Mouse (Mus musculus) hindbrain, embryonic 15.5 days (tissue): ENCODE results near the gene Fnbp1l. TPM values are rescaled to one million over a fixed set of nuclear protein-coding genes. Genes with fewer than 3 reads are reported as not detected.
A peak's percentile ranks its signal among the peaks of the same experiment; 100 is the strongest.

ENCODE experiments used
- ATAC-seq: fragments of 200-750 bp; cut with Nextera tagmentation; 2 replicates; pipeline ENCODE4 v1.8.0; 2017; ENCODE audit warnings: low read depth, moderate number of reproducible peaks, moderate TSS enrichment; ENCODE audit not compliant: low FRiP score
- H3K27ac ChIP-seq: fragments of 300-500 bp; sonication (generic); replicated peaks from 2 replicates; pipeline ENCODE4 v1.5.1; 2015; ENCODE audit warnings: mild to moderate bottlenecking, inconsistent platforms
- H3K27me3 ChIP-seq: fragments of 300-500 bp; sonication (generic); 2 replicates; pipeline ENCODE4 v1.6.1; 2015; ENCODE audit warnings: control low read depth, inconsistent platforms
- H3K36me3 ChIP-seq: fragments of 300-500 bp; sonication (generic); 2 replicates; pipeline ENCODE4 v1.6.1; 2015; ENCODE audit warnings: control low read depth, inconsistent platforms
- H3K4me1 ChIP-seq: fragments of 300-500 bp; sonication (generic); replicated peaks from 2 replicates; pipeline ENCODE4 v1.6.1; 2015; ENCODE audit warnings: control low read depth, inconsistent platforms
- H3K4me2 ChIP-seq: fragments of 300-500 bp; sonication (generic); 2 replicates; pipeline ENCODE4 v1.6.1; 2015; ENCODE audit warnings: moderate library complexity, mild to moderate bottlenecking, inconsistent platforms
- H3K4me3 ChIP-seq: fragments of 300-500 bp; sonication (generic); 2 replicates; pipeline ENCODE4 v1.5.1; 2015; ENCODE audit warnings: mild to moderate bottlenecking, inconsistent platforms
- H3K9ac ChIP-seq: fragments of 300-500 bp; sonication (generic); 2 replicates; pipeline ENCODE4 v1.6.1; 2015; ENCODE audit warnings: inconsistent platforms
- H3K9me3 ChIP-seq: fragments of 300-500 bp; sonication (generic); 2 replicates; pipeline ENCODE4 v1.6.1; 2016; ENCODE audit warnings: control low read depth, inconsistent platforms
- WGBS: fragments of 180-500 bp; shearing (Covaris S2); methylation state at CpG from one replicate; pipeline ENCODE4 v1.1.7; 2015; 5-methylcytosine and 5-hydroxymethylcytosine counted together
- polyA plus RNA-seq: library from polyadenylated mRNA; unstranded; fragments of >200 nt; fragmentation: Nextera tagmentation; extraction: Ambion mirVana; gene quantifications from 2 replicates; pipeline ENCODE4 v1.2.1, GENCODE M21; 2015

Gene Fnbp1l
- polyA plus RNA-seq, 1 experiment from 2014 or later, result 177 TPM

- Histone ChIP-seq H3K4me3 (no peak overlapping the region), H3K36me3 (no peaks in the 10 kb centered on the region), H3K27me3 (no peaks in the 10 kb centered on the region), H3K9ac (no peak overlapping the region), H3K27ac (no peak overlapping the region), H3K9me3 (no peaks in the 10 kb centered on the region), H3K4me1 (no peaks in the 10 kb centered on the region), H3K4me2 (no peak overlapping the region)
- no peak for ATAC-seq
- 95% methylated on average over 10 of the region's 10 CpGs for WGBS
Measured at GRCm38 (mm10) chr3:122628546-122628945, 9.0 kb upstream of the Fnbp1l start.

GRCm38 (mm10) chr3:122627846-122628245 lies 8.3 kb upstream of the Fnbp1l start:
- H3K4me1 ChIP-seq, result no peaks in the 10 kb centered on the region
- H3K9ac ChIP-seq, result no peak overlapping the region
- H3K36me3 ChIP-seq, result no peaks in the 10 kb centered on the region
- no peaks in the 10 kb centered on the region for H3K27me3 ChIP-seq
- H3K4me3 ChIP-seq, result no peak overlapping the region
- no peaks in the 10 kb centered on the region for H3K9me3 ChIP-seq
- no peak overlapping the region for H3K4me2 ChIP-seq
- no peak for ATAC-seq
- WGBS, result 92% methylated on average over 6 of the region's 6 CpGs
- H3K27ac ChIP-seq, result no peak overlapping the region

GRCm38 (mm10) chr3:122624591-122624990 lies 5.1 kb upstream of the Fnbp1l start:
- 0 out of 2 replicates have a peak, but pooled peaks cover 9% of the 10 kb centered on the region for H3K4me1 ChIP-seq
- H3K27me3 ChIP-seq, result no peaks in the 10 kb centered on the region
- no peak overlapping the region for H3K4me3 ChIP-seq
- WGBS, result 57% methylated on average over 6 of the region's 6 CpGs
- ATAC-seq, result no peak
- no peak overlapping the region for H3K9ac ChIP-seq
- no peak overlapping the region for H3K4me2 ChIP-seq
- H3K36me3 ChIP-seq, result no peaks in the 10 kb centered on the region
- H3K27ac ChIP-seq, result no peak overlapping the region
- no peaks in the 10 kb centered on the region for H3K9me3 ChIP-seq

- no peaks in the 10 kb centered on the region for H3K36me3 ChIP-seq
- H3K4me2 ChIP-seq, result peak overlapping the region; percentile 62
- H3K4me1 ChIP-seq, result peaks cover 31% of the 10 kb centered on the region
- no peaks in the 10 kb centered on the region for H3K27me3 ChIP-seq
- H3K27ac ChIP-seq, result peak overlapping the region; percentile 100
- peak; percentile 50 for ATAC-seq
- 1% methylated on average over 21 of the region's 21 CpGs for WGBS
- H3K9me3 ChIP-seq, result no peaks in the 10 kb centered on the region
- peak overlapping the region; percentile 98 for H3K9ac ChIP-seq
- H3K4me3 ChIP-seq, result peak overlapping the region; percentile 97
Measured at GRCm38 (mm10) chr3:122620285-122620931, 893 bp upstream of the Fnbp1l start.

- H3K9ac ChIP-seq, result peak overlapping the region; percentile 98
- H3K4me1 ChIP-seq, result peaks cover 36% of the 10 kb centered on the region
- no peaks in the 10 kb centered on the region for H3K27me3 ChIP-seq
- under 1% methylated on average over 20 of the region's 20 CpGs for WGBS
- no peaks in the 10 kb centered on the region for H3K9me3 ChIP-seq
- peak overlapping the region; percentile 97 for H3K4me3 ChIP-seq
- peak; percentile 81 for ATAC-seq
- peak overlapping the region; percentile 62 for H3K4me2 ChIP-seq
- H3K36me3 ChIP-seq, result no peaks in the 10 kb centered on the region
- H3K27ac ChIP-seq, result peak overlapping the region; percentile 100
Measured at GRCm38 (mm10) chr3:122619931-122620284, 393 bp upstream of the Fnbp1l start.

GRCm38 (mm10) chr3:122618402-122618801 lies 1.1 kb downstream of the Fnbp1l start:
- H3K9ac ChIP-seq, result peak overlapping the region; percentile 98
- H3K4me2 ChIP-seq, result peak overlapping the region; percentile 62
- no peaks in the 10 kb centered on the region for H3K9me3 ChIP-seq
- H3K4me3 ChIP-seq, result peak overlapping the region; percentile 97
- peak overlapping the region; percentile 100 for H3K27ac ChIP-seq
- 1% methylated on average over 30 of the region's 30 CpGs for WGBS
- H3K27me3 ChIP-seq, result no peaks in the 10 kb centered on the region
- no peaks in the 10 kb centered on the region for H3K36me3 ChIP-seq
- peaks cover 47% of the 10 kb centered on the region for H3K4me1 ChIP-seq
- peak; percentile 4; the same call in 1 of the 2 replicates for ATAC-seq

- Histone ChIP-seq H3K4me3 (peak overlapping the region; percentile 97), H3K9ac (peak overlapping the region; percentile 98), H3K27ac (peak overlapping the region; percentile 100), H3K36me3 (no peaks in the 10 kb centered on the region), H3K27me3 (no peaks in the 10 kb centered on the region), H3K4me1 (peaks cover 53% of the 10 kb centered on the region), H3K9me3 (no peaks in the 10 kb centered on the region), H3K4me2 (peak overlapping the region; percentile 62)
- 32% methylated on average over 9 of the region's 9 CpGs for WGBS
- no peak for ATAC-seq
Measured at GRCm38 (mm10) chr3:122617613-122618340, 1.7 kb downstream of the Fnbp1l start.

- WGBS, result 75% methylated on average over 6 of the region's 6 CpGs
- H3K36me3 ChIP-seq, result no peaks in the 10 kb centered on the region
- H3K4me1 ChIP-seq, result peaks cover 59% of the 10 kb centered on the region
- no peak overlapping the region for H3K27ac ChIP-seq
- H3K9ac ChIP-seq, result no peak overlapping the region
- no peak overlapping the region for H3K4me2 ChIP-seq
- H3K9me3 ChIP-seq, result no peaks in the 10 kb centered on the region
- no peak for ATAC-seq
- no peaks in the 10 kb centered on the region for H3K27me3 ChIP-seq
- H3K4me3 ChIP-seq, result no peak overlapping the region
Measured at GRCm38 (mm10) chr3:122612537-122612936, 7.0 kb downstream of the Fnbp1l start.

GRCm38 (mm10) chr3:122611761-122612160 lies 7.8 kb downstream of the Fnbp1l start:
- Histone ChIP-seq H3K4me3 (no peak overlapping the region), H3K9me3 (no peaks in the 10 kb centered on the region), H3K27ac (no peak overlapping the region), H3K36me3 (no peaks in the 10 kb centered on the region), H3K4me1 (peaks cover 51% of the 10 kb centered on the region), H3K27me3 (no peaks in the 10 kb centered on the region), H3K4me2 (no peak overlapping the region), H3K9ac (no peak overlapping the region)
- 85% methylated on average over 5 of the region's 5 CpGs for WGBS
- no peak for ATAC-seq

GRCm38 (mm10) chr3:122606105-122606801 lies 13.3 kb downstream of the Fnbp1l start:
- no peak overlapping the region for H3K4me2 ChIP-seq
- peak; percentile 17; the same call in 1 of the 2 replicates for ATAC-seq
- H3K27me3 ChIP-seq, result no peaks in the 10 kb centered on the region
- H3K27ac ChIP-seq, result no peak overlapping the region
- H3K4me1 ChIP-seq, result peaks cover 27% of the 10 kb centered on the region
- H3K4me3 ChIP-seq, result no peak overlapping the region
- H3K36me3 ChIP-seq, result 0 out of 2 replicates have a peak, but pooled peaks cover 4% of the 10 kb centered on the region
- WGBS, result 86% methylated on average over 10 of the region's 10 CpGs
- H3K9me3 ChIP-seq, result no peaks in the 10 kb centered on the region
- no peak overlapping the region for H3K9ac ChIP-seq

- Histone ChIP-seq H3K36me3 (0 out of 2 replicates have a peak, but pooled peaks cover 4% of the 10 kb centered on the region), H3K27ac (no peak overlapping the region), H3K4me1 (peaks cover 27% of the 10 kb centered on the region), H3K9ac (no peak overlapping the region), H3K4me2 (no peak overlapping the region), H3K4me3 (no peak overlapping the region), H3K27me3 (no peaks in the 10 kb centered on the region), H3K9me3 (no peaks in the 10 kb centered on the region)
- 77% methylated on average over 4 of the region's 4 CpGs for WGBS
- ATAC-seq, result no peak
Measured at GRCm38 (mm10) chr3:122603229-122603628, 16.3 kb downstream of the Fnbp1l start.

- H3K27ac ChIP-seq, result no peak overlapping the region
- no peak for ATAC-seq
- no peaks in the 10 kb centered on the region for H3K9me3 ChIP-seq
- no peak overlapping the region for H3K9ac ChIP-seq
- WGBS, result 100% methylated on average over 1 of the region's 1 CpGs
- no peak overlapping the region for H3K4me3 ChIP-seq
- H3K4me2 ChIP-seq, result no peak overlapping the region
- peaks cover 27% of the 10 kb centered on the region for H3K4me1 ChIP-seq
- H3K27me3 ChIP-seq, result no peaks in the 10 kb centered on the region
- H3K36me3 ChIP-seq, result 0 out of 2 replicates have a peak, but pooled peaks cover 4% of the 10 kb centered on the region
Measured at GRCm38 (mm10) chr3:122602370-122602769, 17.1 kb downstream of the Fnbp1l start.
